Mouse (Mus musculus) forebrain, postnatal 0 days (tissue): ENCODE measurements around the gene Clmp. TPM values are rescaled to one million over a fixed set of nuclear protein-coding genes. Genes with fewer than 3 reads are reported as not detected.

Experiments used
- ATAC-seq: fragments of 200-750 bp; cut with Nextera tagmentation; 2 replicates; pipeline ENCODE4 v1.8.0; 2017; ENCODE audit warnings: mild to moderate bottlenecking, moderate library complexity
- DNase-seq: peaks from one replicate; pipeline ENCODE4 v3.0.0-alpha.2; 2015
- H3K27ac ChIP-seq: fragments of 300-500 bp; sonication (generic); 2 replicates; pipeline ENCODE4 v1.5.1; 2014; ENCODE audit warnings: low read depth, mild to moderate bottlenecking, antibody characterized with exemption, low read length, moderate library complexity, mixed read lengths
- H3K27me3 ChIP-seq: fragments of 300-500 bp; sonication (generic); 2 replicates; pipeline ENCODE4 v1.6.1; 2014; ENCODE audit warnings: mild to moderate bottlenecking, low read length, mixed read lengths; ENCODE audit not compliant: insufficient read depth
- H3K36me3 ChIP-seq: fragments of 300-500 bp; sonication (generic); 2 replicates; pipeline ENCODE4 v1.6.1; 2014; ENCODE audit warnings: mild to moderate bottlenecking, moderate library complexity; ENCODE audit not compliant: insufficient read depth
- H3K4me1 ChIP-seq: fragments of 300-500 bp; sonication (generic); 2 replicates; pipeline ENCODE4 v1.6.1; 2014; ENCODE audit warnings: antibody characterized with exemption; ENCODE audit not compliant: insufficient read depth
- H3K4me2 ChIP-seq: fragments of 300-500 bp; sonication (generic); 2 replicates; pipeline ENCODE4 v1.6.1; 2014; ENCODE audit warnings: low read depth, mild to moderate bottlenecking, moderate library complexity
- H3K4me3 ChIP-seq: fragments of 300-500 bp; sonication (generic); 2 replicates; pipeline ENCODE4 v1.5.1; 2014; ENCODE audit warnings: low read depth, low read length, mixed read lengths
- H3K9ac ChIP-seq: fragments of 300-500 bp; sonication (generic); 2 replicates; pipeline ENCODE4 v1.6.1; 2014; ENCODE audit warnings: mild to moderate bottlenecking
- H3K9me3 ChIP-seq: fragments of 300-500 bp; sonication (generic); 2 replicates; pipeline ENCODE4 v1.6.1; 2016; ENCODE audit warnings: low read length
- CTCF ChIP-seq: sonication (generic); IDR thresholded peaks from 2 replicates; pipeline ENCODE4 v1.5.1; 2016; ENCODE audit warnings: antibody characterized with exemption, control low read depth, low read depth
- WGBS: fragments of 180-500 bp; shearing (Covaris S2); extraction: QIAGEN DNeasy Blood & Tissue Kit; methylation state at CpG from one replicate; pipeline ENCODE4 v1.1.7; 2014; 5-methylcytosine and 5-hydroxymethylcytosine counted together
- polyA plus RNA-seq: library from polyadenylated mRNA; unstranded; fragments of >200 nt; fragmentation: Nextera tagmentation; extraction: Ambion mirVana; gene quantifications from 2 replicates; pipeline ENCODE4 v1.2.1, GENCODE M21; 2015
- total RNA-seq: library from RNA; depleted of rRNA; stranded (reverse); fragments of >200 nt; gene quantifications from 2 replicates; pipeline ENCODE4 v1.2.3, GENCODE M21; 2014

The Clmp gene
- total and polyA plus RNA-seq, 2 experiments from 2014 or later: 53.5 to 75.4 TPM

DNA sequence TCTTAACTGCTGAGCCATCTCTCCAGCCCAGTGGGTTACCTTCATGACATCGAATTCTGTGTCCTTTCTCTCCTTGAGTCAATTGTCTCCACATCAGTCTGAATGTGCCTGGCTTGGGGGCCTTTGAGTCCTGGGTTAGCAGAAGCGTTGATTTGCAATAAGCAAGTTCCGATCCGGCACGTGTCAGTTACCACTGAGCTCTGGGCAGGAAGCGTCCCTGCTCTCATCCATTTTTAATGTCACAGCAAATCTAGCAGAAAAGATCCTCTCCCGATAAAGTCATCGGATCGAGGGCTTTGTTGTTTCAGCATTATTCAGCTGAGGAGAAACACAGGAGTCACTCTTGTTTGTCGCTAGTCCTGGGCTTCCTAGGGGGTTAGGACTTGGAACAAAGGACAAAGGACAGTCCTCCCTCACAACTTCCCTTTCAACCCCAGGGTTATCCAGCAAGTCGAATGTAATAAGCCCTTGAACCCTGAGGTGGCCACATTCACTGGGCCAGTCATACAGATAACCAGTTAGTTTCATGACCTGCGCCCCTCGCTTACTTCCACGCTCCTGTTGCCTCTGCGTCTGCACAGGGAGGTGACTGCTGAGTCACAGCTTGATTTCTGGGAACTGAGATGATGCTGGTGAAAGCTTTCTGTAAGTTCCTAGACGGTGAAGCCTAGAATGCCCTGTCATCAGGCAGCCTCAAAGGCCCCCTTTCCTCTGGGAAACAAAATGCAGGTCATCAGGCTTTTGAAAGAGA lies 43.1 kb upstream of the Clmp start:
- H3K9me3 ChIP-seq: no peaks in the 10 kb centered on the region
- ATAC-seq: no peak
- H3K9ac ChIP-seq: peak overlapping the region; percentile 18; the same call in 1 of the 2 replicates
- peaks cover 6% of the 10 kb centered on the region for H3K4me1 ChIP-seq
- H3K27ac ChIP-seq: no peak overlapping the region
- no peak overlapping the region for H3K4me2 ChIP-seq
- TF ChIP-seq CTCF: no peak
- H3K36me3 ChIP-seq: no peaks in the 10 kb centered on the region
- WGBS: 19% methylated on average over 16 of the region's 16 CpGs
- no peaks in the 10 kb centered on the region for H3K27me3 ChIP-seq
- no peak overlapping the region for H3K4me3 ChIP-seq
- no peak for DNase-seq

- WGBS: 87% methylated on average over 3 of the region's 3 CpGs
- no peak for ATAC-seq
These were observed 36.3 kb upstream of the Clmp start for GRCm38 (mm10) chr9:40649444-40649843.

DNA sequence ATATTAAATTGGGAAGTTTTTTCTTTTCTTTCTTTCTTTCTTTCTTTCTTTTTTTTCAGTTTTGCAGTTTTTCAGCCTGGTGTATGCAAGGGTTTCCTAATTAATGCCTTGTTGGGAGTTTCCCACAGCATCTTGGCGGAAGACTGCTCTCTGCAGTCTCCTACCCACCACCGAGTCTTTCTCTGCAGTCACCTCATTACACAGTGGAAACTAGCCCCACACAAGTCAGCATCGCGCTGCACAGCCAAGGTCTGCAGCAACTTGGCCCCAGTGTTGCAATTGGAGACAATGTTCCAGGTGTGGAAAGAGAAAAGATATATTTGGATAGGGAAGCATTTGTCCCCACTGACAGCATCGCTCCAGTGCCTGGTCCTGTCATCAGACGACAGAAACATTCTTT lies 35.8 kb upstream of the Clmp start:
- Histone ChIP-seq H3K9me3 (no peaks in the 10 kb centered on the region), H3K27ac (no peak overlapping the region), H3K9ac (no peak overlapping the region), H3K4me1 (no peaks in the 10 kb centered on the region), H3K4me3 (no peak overlapping the region), H3K27me3 (no peaks in the 10 kb centered on the region), H3K36me3 (no peaks in the 10 kb centered on the region), H3K4me2 (no peak overlapping the region)
- ATAC-seq (no peak), DNase-seq (no peak)
- no peak for TF ChIP-seq CTCF
- 50% methylated on average over 6 of the region's 6 CpGs for WGBS

More at GRCm38 (mm10) chr9:40649444-40649843, 36.3 kb upstream of the Clmp start:
- no peak overlapping the region for H3K4me2 ChIP-seq
- no peak overlapping the region for H3K4me3 ChIP-seq
- H3K27me3 ChIP-seq: no peaks in the 10 kb centered on the region
- no peak for DNase-seq
- H3K27ac ChIP-seq: no peak overlapping the region
- TF ChIP-seq CTCF: no peak
- H3K9ac ChIP-seq: no peak overlapping the region
- H3K36me3 ChIP-seq: no peaks in the 10 kb centered on the region
- H3K9me3 ChIP-seq: no peaks in the 10 kb centered on the region
- no peaks in the 10 kb centered on the region for H3K4me1 ChIP-seq

GRCm38 (mm10) chr9:40651239-40651859 lies 34.4 kb upstream of the Clmp start:
- no peak for DNase-seq
- Histone ChIP-seq H3K36me3 (no peaks in the 10 kb centered on the region), H3K27me3 (no peaks in the 10 kb centered on the region), H3K4me1 (no peaks in the 10 kb centered on the region), H3K9ac (no peak overlapping the region), H3K9me3 (no peaks in the 10 kb centered on the region), H3K4me2 (no peak overlapping the region), H3K27ac (no peak overlapping the region), H3K4me3 (no peak overlapping the region)
- no peak for TF ChIP-seq CTCF
- no peak for ATAC-seq
- 89% methylated on average over 4 of the region's 4 CpGs for WGBS

GRCm38 (mm10) chr9:40652757-40653156 lies 33.0 kb upstream of the Clmp start:
- Histone ChIP-seq H3K9ac (no peak overlapping the region), H3K27ac (no peak overlapping the region), H3K27me3 (no peaks in the 10 kb centered on the region), H3K4me1 (no peaks in the 10 kb centered on the region), H3K4me3 (no peak overlapping the region), H3K9me3 (no peaks in the 10 kb centered on the region), H3K36me3 (no peaks in the 10 kb centered on the region), H3K4me2 (no peak overlapping the region)
- ATAC-seq (no peak), DNase-seq (no peak)
- WGBS: 56% methylated on average over 9 of the region's 9 CpGs
- TF ChIP-seq CTCF: no peak

DNA sequence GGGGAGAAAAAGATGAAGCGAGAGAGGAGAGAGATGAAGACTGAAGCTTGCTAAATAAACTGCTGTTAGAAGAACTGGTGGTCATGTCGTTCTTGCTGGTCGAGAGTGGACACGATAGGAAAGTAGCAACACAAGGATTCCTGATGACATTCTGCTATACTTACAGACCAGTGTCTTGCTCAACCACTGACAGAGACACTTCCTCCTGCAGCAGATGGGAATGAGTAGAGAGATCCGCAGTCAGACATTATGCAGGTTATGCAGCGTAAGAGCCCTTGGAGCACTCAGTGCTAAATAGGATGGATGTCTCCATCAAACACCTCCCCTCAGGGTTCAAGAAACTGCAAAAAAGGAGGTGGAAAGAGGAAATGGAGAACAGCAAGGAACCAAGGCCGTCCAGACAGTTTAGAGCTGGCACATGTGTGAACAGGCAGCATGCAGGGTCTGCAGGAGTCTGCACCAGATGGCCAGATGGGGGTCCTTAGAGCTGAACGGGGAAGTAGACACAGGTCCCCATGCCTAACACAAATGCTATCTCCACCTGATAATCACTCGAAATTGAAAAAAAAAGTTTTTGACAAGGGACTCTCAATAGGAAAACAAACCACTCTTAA lies 19.5 kb upstream of the Clmp start:
- Histone ChIP-seq H3K4me1 (no peaks in the 10 kb centered on the region), H3K27ac (no peak overlapping the region), H3K9me3 (no peaks in the 10 kb centered on the region), H3K4me3 (no peak overlapping the region), H3K9ac (no peak overlapping the region), H3K36me3 (no peaks in the 10 kb centered on the region), H3K27me3 (no peaks in the 10 kb centered on the region), H3K4me2 (no peak overlapping the region)
- TF ChIP-seq CTCF: no peak
- no peak for DNase-seq
- ATAC-seq: no peak
- 74% methylated on average over 9 of the region's 9 CpGs for WGBS

DNA sequence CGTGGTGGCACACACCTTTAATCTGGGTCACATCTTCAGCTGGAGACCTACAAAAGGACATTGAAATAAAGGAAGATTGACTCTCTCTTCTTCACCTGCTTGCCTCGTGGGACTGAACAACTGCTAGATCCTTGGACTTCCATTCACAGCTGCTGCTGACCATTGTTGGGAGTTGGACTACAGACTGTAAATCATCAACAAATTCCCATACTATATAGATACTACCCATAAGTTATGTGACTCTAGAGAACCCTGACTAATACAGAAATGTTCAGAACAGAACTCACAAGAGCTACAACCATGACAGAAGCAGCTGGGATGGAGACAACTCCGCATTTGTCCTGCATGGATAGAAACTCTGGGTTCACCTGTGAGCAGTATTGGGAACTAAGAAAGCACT lies 15.4 kb upstream of the Clmp start, which contains the start of gene Gm21915:
Gene Gm21915, plus strand, starts transcription at position 301 of the 400 bp plus-strand sequence.
- 91% methylated on average over 3 of the region's 3 CpGs for WGBS
- Histone ChIP-seq H3K9ac (no peak within 1 kb of the TSS), H3K27ac (no peak within 1 kb of the TSS), H3K36me3 (no peaks in the 10 kb centered on the region), H3K4me3 (no peak within 1 kb of the TSS), H3K4me1 (no peaks in the 10 kb centered on the region), H3K4me2 (no peak within 1 kb of the TSS), H3K9me3 (no peaks in the 10 kb centered on the region), H3K27me3 (no peaks in the 10 kb centered on the region)
- no peak for DNase-seq
- ATAC-seq: no peak
- no peak for TF ChIP-seq CTCF
